Comparison of ENCODE assay signal across 8 mouse cellular contexts in genomic region chr2:94264631-94265098, GRCm38 (mm10).
DNase-seq lines count a peak whose midpoint lies in the region; ATAC-seq and TF ChIP-seq lines count a peak whose summit lies in the region.

No protein-coding gene starts in this region.

- peak overlapping the region; percentile 65 for H3K27ac ChIP-seq in left cerebral cortex, adult 2 months
- peak overlapping the region; percentile 48; the same call in 1 of the 2 replicates for H3K27ac ChIP-seq in embryonic facial prominence, embryonic 13.5 days
- no peak overlapping the region for H3K27ac ChIP-seq in intestine, embryonic 15.5 days
- peak overlapping the region; percentile 79 for H3K27ac ChIP-seq in neural tube, embryonic 14.5 days (ENCODE audit: low read depth, low read length)

- H3K4me3 ChIP-seq in left cerebral cortex, adult 2 months: peak overlapping the region; percentile 39
- H3K4me3 ChIP-seq in embryonic facial prominence, embryonic 13.5 days: peak overlapping the region; percentile 38
- peak overlapping the region; percentile 21; the same call in 1 of the 2 replicates for H3K4me3 ChIP-seq in intestine, embryonic 15.5 days (replicated peaks)
- peak overlapping the region; percentile 32 for H3K4me3 ChIP-seq in neural tube, embryonic 14.5 days (ENCODE audit: low read depth, low read length)

- peak overlapping the region; percentile 58 for H3K9ac ChIP-seq in embryonic facial prominence, embryonic 13.5 days
- no peak overlapping the region for H3K9ac ChIP-seq in intestine, embryonic 15.5 days
- peak overlapping the region; percentile 34 for H3K9ac ChIP-seq in neural tube, embryonic 14.5 days (replicated peaks; ENCODE audit: low read depth, low read length)

- H3K27me3 ChIP-seq in embryonic facial prominence, embryonic 13.5 days: peaks cover 50% of the 10 kb centered on the region
- peaks cover 10% of the 10 kb centered on the region for H3K27me3 ChIP-seq in intestine, embryonic 15.5 days (replicated peaks)
- no peaks in the 10 kb centered on the region for H3K27me3 ChIP-seq in neural tube, embryonic 14.5 days (ENCODE audit: control insufficient read depth, insufficient read depth, low read length)

- H3K4me1 ChIP-seq in embryonic facial prominence, embryonic 13.5 days: peaks cover 29% of the 10 kb centered on the region
- H3K4me1 ChIP-seq in intestine, embryonic 15.5 days (replicated peaks): peaks cover 9% of the 10 kb centered on the region
- peaks cover 20% of the 10 kb centered on the region; the same call in 1 of the 2 replicates for H3K4me1 ChIP-seq in neural tube, embryonic 14.5 days (ENCODE audit: control insufficient read depth, insufficient read depth, low read length)

- intact Hi-C loops in left cerebral cortex, adult 2 months (cut with DNase I): loop anchor here (1.0 kb wide), 2 partner anchors 9 to 19 kb away; no protein-coding TSS in a partner anchor

- peak overlapping the region; percentile 66 for H3K4me2 ChIP-seq in embryonic facial prominence, embryonic 13.5 days
- peak overlapping the region; percentile 58 for H3K4me2 ChIP-seq in intestine, embryonic 15.5 days (replicated peaks)
- H3K4me2 ChIP-seq in neural tube, embryonic 14.5 days (ENCODE audit: low read depth, low read length): peak overlapping the region; percentile 59

- no peak for ATAC-seq in embryonic facial prominence, embryonic 13.5 days (ENCODE audit: insufficient number of reproducible peaks, insufficient read depth, low FRiP score, low TSS enrichment, low read depth)
- ATAC-seq in intestine, embryonic 15.5 days: peak; percentile 46; the same call in 1 of the 2 replicates
- peak; percentile 58 for ATAC-seq in neural tube, embryonic 14.5 days (ENCODE audit: low read depth)

- no peak for DNase-seq in left cerebral cortex, adult 2 months (ENCODE audit: extremely low spot score in 1 of 2, low spot score in 2 of 2)
- DNase-seq in left cerebral cortex, adult 8-10 months (ENCODE audit: low spot score in 2 of 2): no peak
- DNase-seq in c-Kit-positive CD71-positive TER-119-positive erythroid progenitor cells, embryonic 14.5 days (ENCODE audit: low spot score): no peak
- no peak for DNase-seq in kidney, postnatal 25 days
- DNase-seq in yolk sac, embryonic 10.5 days (ENCODE audit: low spot score): no peak

- under 1% methylated on average over 12 of the region's 12 CpGs for WGBS in embryonic facial prominence, embryonic 13.5 days
- under 1% methylated on average over 12 of the region's 12 CpGs for WGBS in intestine, embryonic 15.5 days
- 0% methylated on average over 12 of the region's 12 CpGs for WGBS in neural tube, embryonic 14.5 days

- H3K36me3 ChIP-seq in embryonic facial prominence, embryonic 13.5 days: no peaks in the 10 kb centered on the region
- no peaks in the 10 kb centered on the region for H3K36me3 ChIP-seq in intestine, embryonic 15.5 days
- no peaks in the 10 kb centered on the region for H3K36me3 ChIP-seq in neural tube, embryonic 14.5 days (ENCODE audit: control insufficient read depth, insufficient read depth, low read length)

- no peak for TF ChIP-seq CTCF in left cerebral cortex, adult 2 months (IDR thresholded peaks at IDR 0.05)

- H3K9me3 ChIP-seq in embryonic facial prominence, embryonic 13.5 days: no peaks in the 10 kb centered on the region
- H3K9me3 ChIP-seq in intestine, embryonic 15.5 days: no peaks in the 10 kb centered on the region
- H3K9me3 ChIP-seq in neural tube, embryonic 14.5 days (ENCODE audit: control insufficient read depth, low read length): no peaks in the 10 kb centered on the region
